Mouse (Mus musculus): ENCODE results near the gene Slc6a9.

DNA sequence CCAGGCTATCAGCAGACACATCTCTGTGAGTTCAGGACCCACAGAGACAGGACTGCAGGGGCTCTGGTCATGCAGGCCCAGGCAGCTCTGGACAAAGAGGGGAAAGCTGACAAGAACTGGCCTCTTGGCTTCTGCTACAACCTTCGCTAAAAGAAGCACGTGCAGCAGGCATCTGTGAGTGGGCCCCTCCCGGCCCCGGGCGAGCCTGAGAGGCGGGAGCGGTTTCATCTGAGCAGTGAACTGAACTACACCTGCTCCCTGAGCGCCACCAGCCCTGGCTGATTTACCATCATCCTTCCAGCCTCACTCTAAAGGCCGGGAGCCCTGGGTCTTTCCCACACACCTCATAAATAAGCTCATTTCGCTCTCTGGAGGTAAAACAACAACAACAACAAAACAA, 44.0 kb downstream of the Slc6a9 start:
- TF ChIP-seq CTCF (IDR thresholded peaks at IDR 0.05; ENCODE audit: low read depth, low read length) (no peak), TAL1 (conservative IDR thresholded peaks at IDR 0.05; ENCODE audit: low read depth, low read length) (no peak)
